Mouse (Mus musculus): Measurements from ENCODE around the gene Gm10277. TPM values are rescaled to one million over a fixed set of nuclear protein-coding genes. Genes with fewer than 3 reads are reported as not detected.

Gene Gm10277
- polyA plus RNA-seq, 1 experiment, result not detected

DNA sequence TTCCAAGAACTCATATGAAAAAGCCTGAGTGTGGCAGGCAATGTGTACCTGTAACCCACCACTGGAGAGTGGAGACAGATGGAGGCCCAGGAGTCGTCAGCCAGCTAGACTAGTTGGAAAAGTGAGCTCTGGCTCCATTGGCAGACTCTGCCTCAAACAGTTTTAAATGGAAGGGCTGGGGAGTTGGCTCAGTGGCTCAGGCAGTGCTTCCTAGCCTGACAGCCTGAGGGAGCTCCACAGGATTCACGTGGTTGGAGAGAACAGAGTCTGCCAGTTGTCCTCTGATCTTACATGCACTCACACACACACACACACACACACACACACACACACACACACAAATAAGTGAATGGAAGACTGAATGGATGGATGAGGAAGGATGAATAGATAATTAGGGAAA is 18.7 kb upstream of the Gm10277 start:
- Histone ChIP-seq H3K27me3 (ENCODE audit: control insufficient read depth) (no peaks in the 10 kb centered on the region), H3K4me1 (ENCODE audit: control insufficient read depth) (peaks cover 45% of the 10 kb centered on the region), H3K9me3 (ENCODE audit: control insufficient read depth, low read length) (no peaks in the 10 kb centered on the region), H3K36me3 (ENCODE audit: control insufficient read depth) (peaks cover 32% of the 10 kb centered on the region), H3K4me3 (replicated peaks) (no peak overlapping the region)
- TF ChIP-seq GATA1 (IDR thresholded peaks at IDR 0.05; ENCODE audit: low read length) (no peak), TAL1 (IDR thresholded peaks at IDR 0.05; ENCODE audit: low read length) (no peak)

DNA sequence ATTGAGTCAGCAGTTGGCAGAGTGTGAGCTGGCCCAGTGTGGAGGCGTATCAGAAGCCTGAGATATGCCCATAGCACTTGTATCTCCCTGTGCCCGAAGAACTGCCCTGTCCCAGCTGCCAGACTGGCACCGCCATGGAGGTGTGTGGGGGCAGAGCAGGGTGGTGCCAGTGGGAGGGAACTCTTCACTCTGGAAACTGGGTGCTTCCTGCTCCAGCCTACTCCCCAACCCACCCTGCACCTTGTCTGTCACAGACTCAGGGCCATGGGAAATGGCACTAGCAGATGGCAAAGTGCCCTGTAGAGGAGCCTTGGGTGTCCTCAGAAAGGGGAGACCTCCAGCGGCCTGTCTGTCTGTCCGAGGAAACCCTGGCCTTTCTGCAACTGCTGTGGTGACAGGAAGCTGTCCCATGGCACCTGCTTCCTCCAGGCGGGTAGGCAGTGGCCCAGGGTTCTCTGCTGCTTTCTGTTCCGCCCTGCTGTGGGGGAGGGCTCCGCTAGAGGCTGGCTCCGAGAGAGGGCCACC is 14.9 kb upstream of the Gm10277 start:
- H3K4me3 ChIP-seq (replicated peaks), result no peak overlapping the region

DNA sequence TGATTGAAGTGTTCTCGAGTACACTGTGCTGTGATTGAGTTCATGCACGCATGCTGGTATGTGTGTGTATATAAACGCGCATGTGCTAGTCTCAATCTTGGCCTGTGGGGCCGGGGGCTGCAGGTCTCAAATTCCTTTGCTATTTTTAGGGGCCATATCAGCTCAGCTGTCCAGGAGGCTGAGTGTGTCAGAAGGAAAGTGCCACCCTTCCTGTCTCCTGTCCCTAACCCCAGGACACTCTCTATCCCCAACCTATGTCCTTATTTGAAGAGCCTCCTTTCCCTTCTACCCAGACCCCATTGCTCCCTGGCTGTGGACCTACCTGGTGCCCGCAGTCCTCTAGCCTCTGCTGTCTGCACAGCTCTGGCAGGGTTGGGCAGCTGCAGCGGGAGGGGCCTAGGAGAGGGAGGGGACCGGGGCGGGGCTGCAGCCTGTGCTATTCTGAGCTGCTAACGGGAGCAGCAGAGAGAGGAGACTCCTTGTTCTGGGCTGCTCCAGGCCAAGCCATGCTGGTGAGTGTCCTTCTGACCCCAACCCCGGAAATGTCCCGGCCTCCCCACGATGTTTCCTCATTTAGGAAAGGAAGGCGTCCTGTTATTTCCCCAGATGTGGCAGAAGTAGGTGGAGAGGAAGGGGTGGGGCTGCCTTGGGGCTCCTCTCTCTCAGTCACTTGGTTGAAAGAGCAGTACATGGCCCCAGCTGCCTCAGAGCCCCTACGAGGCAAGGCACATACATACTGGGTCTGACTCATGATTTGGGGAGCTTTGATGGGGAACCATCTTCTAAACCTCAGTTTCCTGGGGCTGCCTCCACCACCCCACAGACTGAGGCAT is 13.5 kb upstream of the Gm10277 start:
- H3K27me3 ChIP-seq (ENCODE audit: control insufficient read depth), result no peaks in the 10 kb centered on the region
- H3K4me3 ChIP-seq (replicated peaks), result peak overlapping the region; percentile 45
- no peak for TF ChIP-seq GATA1 (IDR thresholded peaks at IDR 0.05; ENCODE audit: low read length)
- no peak for TF ChIP-seq TAL1 (IDR thresholded peaks at IDR 0.05; ENCODE audit: low read length)
- H3K9me3 ChIP-seq (ENCODE audit: control insufficient read depth, low read length), result no peaks in the 10 kb centered on the region
- peaks cover 35% of the 10 kb centered on the region for H3K4me1 ChIP-seq (ENCODE audit: control insufficient read depth)
- peaks cover 23% of the 10 kb centered on the region for H3K36me3 ChIP-seq (ENCODE audit: control insufficient read depth)

More for the DNA sequence above, 14.9 kb upstream of the Gm10277 start:
- TF ChIP-seq GATA1 (IDR thresholded peaks at IDR 0.05; ENCODE audit: low read length), result no peak
- TF ChIP-seq TAL1 (IDR thresholded peaks at IDR 0.05; ENCODE audit: low read length), result no peak
- H3K36me3 ChIP-seq (ENCODE audit: control insufficient read depth), result peaks cover 21% of the 10 kb centered on the region
- H3K9me3 ChIP-seq (ENCODE audit: control insufficient read depth, low read length), result no peaks in the 10 kb centered on the region
- H3K4me1 ChIP-seq (ENCODE audit: control insufficient read depth), result peaks cover 36% of the 10 kb centered on the region
- H3K27me3 ChIP-seq (ENCODE audit: control insufficient read depth), result no peaks in the 10 kb centered on the region

DNA sequence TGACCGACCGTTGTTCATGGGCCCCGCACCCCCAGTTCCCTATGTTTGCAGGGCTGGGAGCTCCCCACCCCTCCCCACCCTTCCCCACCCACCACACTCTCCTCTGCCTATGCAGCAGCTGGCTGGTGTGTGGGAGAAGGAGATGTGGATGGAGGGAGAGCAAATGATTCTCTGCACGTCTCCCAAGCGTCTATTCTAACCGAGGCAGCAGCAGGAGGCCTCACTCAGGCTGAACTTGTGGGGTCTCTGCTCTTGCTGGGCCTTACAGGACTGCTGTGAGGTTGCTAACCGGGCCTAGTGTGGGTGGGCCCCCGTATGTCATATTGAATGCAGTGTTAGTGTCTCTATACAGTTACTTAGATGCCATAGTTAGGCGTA is 12.9 kb upstream of the Gm10277 start:
- peaks cover 26% of the 10 kb centered on the region for H3K36me3 ChIP-seq (ENCODE audit: control insufficient read depth)
- peaks cover 35% of the 10 kb centered on the region for H3K4me1 ChIP-seq (ENCODE audit: control insufficient read depth)
- no peaks in the 10 kb centered on the region for H3K9me3 ChIP-seq (ENCODE audit: control insufficient read depth, low read length)
- no peak overlapping the region for H3K4me3 ChIP-seq (replicated peaks)
- H3K27me3 ChIP-seq (ENCODE audit: control insufficient read depth), result no peaks in the 10 kb centered on the region
- TF ChIP-seq GATA1 (IDR thresholded peaks at IDR 0.05; ENCODE audit: low read length) (no peak), TAL1 (IDR thresholded peaks at IDR 0.05; ENCODE audit: low read length) (no peak)

DNA sequence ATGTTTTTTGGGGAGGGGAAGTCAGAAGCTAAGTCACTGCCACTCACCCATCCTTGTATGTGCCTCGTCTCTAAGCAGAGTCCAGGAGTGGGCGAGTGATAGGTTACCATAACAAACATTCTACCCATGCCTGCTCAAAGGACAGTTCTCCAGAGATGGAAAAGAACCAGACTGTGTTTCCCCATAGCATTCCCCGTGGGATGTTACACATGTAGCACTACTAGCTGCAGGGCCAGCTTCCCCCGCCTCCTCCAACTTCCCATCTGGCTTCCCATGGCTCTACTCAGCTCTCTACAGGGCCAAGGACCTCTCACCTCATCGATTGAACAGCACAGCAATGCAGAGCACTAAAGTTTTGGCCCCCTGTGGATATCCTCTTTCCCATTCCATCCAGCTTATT is 7.7 kb upstream of the Gm10277 start:
- H3K36me3 ChIP-seq (ENCODE audit: control insufficient read depth), result peaks cover 39% of the 10 kb centered on the region
- no peaks in the 10 kb centered on the region for H3K9me3 ChIP-seq (ENCODE audit: control insufficient read depth, low read length)
- no peak for TF ChIP-seq GATA1 (IDR thresholded peaks at IDR 0.05; ENCODE audit: low read length)
- no peak for TF ChIP-seq TAL1 (IDR thresholded peaks at IDR 0.05; ENCODE audit: low read length)
- H3K4me1 ChIP-seq (ENCODE audit: control insufficient read depth), result peaks cover 48% of the 10 kb centered on the region
- H3K27me3 ChIP-seq (ENCODE audit: control insufficient read depth), result no peaks in the 10 kb centered on the region
- no peak overlapping the region for H3K4me3 ChIP-seq (replicated peaks)

DNA sequence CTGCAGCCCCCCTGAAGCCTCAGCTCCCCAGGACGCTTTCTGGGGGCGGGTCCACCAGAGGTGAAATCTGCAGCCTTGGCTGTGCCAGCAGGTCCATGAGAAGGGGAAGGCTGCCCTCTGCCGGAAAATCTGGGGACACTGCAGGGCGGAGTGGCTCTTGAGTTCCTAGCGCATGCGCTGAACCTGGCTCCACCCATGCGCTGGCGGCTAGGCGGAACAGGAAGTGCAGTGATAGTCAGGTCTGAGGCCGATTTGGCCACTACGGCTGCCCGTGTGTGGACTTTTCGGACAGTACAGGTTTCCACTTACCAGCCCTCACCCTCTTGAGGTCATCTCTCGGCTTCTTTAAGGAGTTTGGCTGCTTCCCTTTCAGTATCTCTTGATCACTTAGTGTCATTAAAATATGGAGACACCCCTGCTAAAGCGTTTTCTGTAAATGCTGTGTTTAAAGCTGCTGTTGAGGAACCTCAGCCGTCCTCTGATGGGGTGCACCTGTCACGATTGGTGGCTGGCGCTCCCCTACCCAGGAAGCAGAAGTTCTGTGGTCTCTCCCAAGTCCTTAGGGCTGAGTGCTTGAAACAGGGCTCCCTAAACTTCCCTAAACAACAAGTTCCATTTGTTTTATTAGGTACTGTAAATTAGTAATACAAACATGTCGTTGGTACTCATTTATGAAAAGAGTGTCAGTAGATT is 5.8 kb upstream of the Gm10277 start:
- Histone ChIP-seq H3K27me3 (ENCODE audit: control insufficient read depth) (no peaks in the 10 kb centered on the region), H3K4me3 (replicated peaks) (peak overlapping the region; percentile 64), H3K9me3 (ENCODE audit: control insufficient read depth, low read length) (no peaks in the 10 kb centered on the region), H3K36me3 (ENCODE audit: control insufficient read depth) (peaks cover 33% of the 10 kb centered on the region), H3K4me1 (ENCODE audit: control insufficient read depth) (peaks cover 55% of the 10 kb centered on the region)
- TF ChIP-seq TAL1 (IDR thresholded peaks at IDR 0.05; ENCODE audit: low read length), result no peak
- TF ChIP-seq GATA1 (IDR thresholded peaks at IDR 0.05; ENCODE audit: low read length), result no peak

DNA sequence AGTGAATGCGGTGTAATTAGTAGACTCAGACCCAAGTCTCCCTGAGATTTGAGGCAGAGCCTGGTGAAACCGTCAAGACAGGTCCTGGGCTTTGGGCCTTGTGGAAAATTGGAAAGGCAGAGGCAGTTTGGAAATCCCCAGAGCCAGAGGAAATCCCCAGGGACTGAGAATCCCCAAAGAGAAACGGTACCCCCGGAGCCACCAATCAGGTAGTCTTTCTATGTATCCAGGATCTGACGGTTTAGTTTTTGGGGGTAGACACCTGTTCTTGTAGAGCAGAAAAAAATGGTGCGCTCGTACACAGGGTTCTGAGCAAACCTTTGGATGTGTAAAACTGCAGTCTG is 5.0 kb upstream of the Gm10277 start:
- H3K4me1 ChIP-seq (ENCODE audit: control insufficient read depth), result peaks cover 64% of the 10 kb centered on the region
- TF ChIP-seq GATA1 (IDR thresholded peaks at IDR 0.05; ENCODE audit: low read length), result no peak
- TF ChIP-seq TAL1 (IDR thresholded peaks at IDR 0.05; ENCODE audit: low read length), result no peak

DNA sequence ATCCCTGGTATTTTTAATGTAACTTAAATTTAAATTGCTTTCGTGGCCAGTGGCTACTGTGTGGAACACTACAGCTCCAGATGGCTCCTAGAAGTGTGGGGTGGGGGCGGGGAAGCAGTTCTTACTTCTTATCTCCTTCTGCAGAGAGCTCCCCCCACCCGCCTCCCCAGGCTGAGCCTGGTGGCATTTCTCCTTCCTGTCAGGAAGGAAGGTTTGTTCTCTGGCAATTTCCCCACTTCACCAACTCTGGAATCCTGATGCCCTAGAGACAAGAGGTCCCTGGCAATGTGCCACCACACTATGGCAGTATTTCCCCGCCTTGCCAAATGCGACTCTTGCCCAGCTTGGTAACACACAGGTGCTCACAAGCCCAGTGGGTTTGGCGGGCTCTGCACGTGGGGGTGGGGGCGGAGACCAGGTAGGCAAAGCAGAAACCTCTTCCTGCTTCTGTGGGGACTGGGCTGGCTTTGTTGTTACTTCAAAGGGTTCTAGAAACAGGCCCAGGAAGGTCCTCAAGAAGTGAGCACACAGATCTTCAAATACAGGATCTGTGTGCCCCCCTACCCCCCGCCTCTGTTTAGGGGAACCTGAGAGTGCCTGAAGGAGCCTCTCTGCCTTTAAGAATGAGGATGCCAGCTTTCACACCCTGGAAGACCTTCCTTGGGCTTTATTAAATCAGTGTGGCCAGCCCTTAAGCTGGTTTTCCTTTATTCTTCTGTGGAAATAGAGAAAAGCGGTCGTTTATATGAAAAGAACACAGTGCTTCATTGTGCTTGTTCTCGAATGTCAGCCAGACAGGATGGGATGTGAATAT is 4.4 kb upstream of the Gm10277 start:
- no peak for TF ChIP-seq GATA1 (IDR thresholded peaks at IDR 0.05; ENCODE audit: low read length)
- TF ChIP-seq TAL1 (IDR thresholded peaks at IDR 0.05; ENCODE audit: low read length), result no peak
- Histone ChIP-seq H3K4me1 (ENCODE audit: control insufficient read depth) (peaks cover 69% of the 10 kb centered on the region), H3K9me3 (ENCODE audit: control insufficient read depth, low read length) (no peaks in the 10 kb centered on the region), H3K27me3 (ENCODE audit: control insufficient read depth) (no peaks in the 10 kb centered on the region), H3K36me3 (ENCODE audit: control insufficient read depth) (peaks cover 45% of the 10 kb centered on the region), H3K4me3 (replicated peaks) (peak overlapping the region; percentile 23)

More for the DNA sequence above, 5.0 kb upstream of the Gm10277 start:
- H3K4me3 ChIP-seq (replicated peaks), result no peak overlapping the region
- no peaks in the 10 kb centered on the region for H3K9me3 ChIP-seq (ENCODE audit: control insufficient read depth, low read length)
- peaks cover 41% of the 10 kb centered on the region for H3K36me3 ChIP-seq (ENCODE audit: control insufficient read depth)
- no peaks in the 10 kb centered on the region for H3K27me3 ChIP-seq (ENCODE audit: control insufficient read depth)

Measured in erythroblast, embryonic 14.5 days (primary cell).